Mouse (Mus musculus) hindbrain, embryonic 11.5 days (tissue): ENCODE results near the gene Galnt2. TPM values are rescaled to one million over a fixed set of nuclear protein-coding genes. Genes with fewer than 3 reads are reported as not detected.

Experiments used
- ATAC-seq: fragments of 200-750 bp; cut with Nextera tagmentation; 2 replicates; pipeline ENCODE4 v1.8.0; 2017; ENCODE audit warnings: mild to moderate bottlenecking, moderate TSS enrichment, moderate library complexity; ENCODE audit not compliant: low FRiP score
- DNase-seq: peaks from one replicate; pipeline ENCODE4 v3.0.0-alpha.2; 2015; ENCODE audit warnings: low spot score
- H3K27ac ChIP-seq: fragments of 300-500 bp; sonication (generic); 2 replicates; pipeline ENCODE4 v1.5.1; 2014; ENCODE audit warnings: mild to moderate bottlenecking, low read depth, low read length
- H3K27me3 ChIP-seq: fragments of 300-500 bp; sonication (generic); 2 replicates; pipeline ENCODE4 v1.6.1; 2014; ENCODE audit warnings: mild to moderate bottlenecking, low read length, moderate library complexity, mixed read lengths; ENCODE audit not compliant: control insufficient read depth, insufficient read depth
- H3K36me3 ChIP-seq: fragments of 300-500 bp; sonication (generic); 2 replicates; pipeline ENCODE4 v1.6.1; 2014; ENCODE audit warnings: mild to moderate bottlenecking, low read length, moderate library complexity, mixed read lengths; ENCODE audit not compliant: control insufficient read depth, insufficient read depth
- H3K4me1 ChIP-seq: fragments of 300-500 bp; sonication (generic); replicated peaks from 2 replicates; pipeline ENCODE4 v1.6.1; 2014; ENCODE audit warnings: low read length, mixed read lengths; ENCODE audit not compliant: control insufficient read depth, insufficient read depth
- H3K4me2 ChIP-seq: fragments of 300-500 bp; sonication (generic); replicated peaks from 2 replicates; pipeline ENCODE4 v1.6.1; 2014; ENCODE audit warnings: mild to moderate bottlenecking, low read depth, low read length
- H3K4me3 ChIP-seq: fragments of 300-500 bp; sonication (generic); 2 replicates; pipeline ENCODE4 v1.5.1; 2014; ENCODE audit warnings: low read depth, low read length
- H3K9ac ChIP-seq: fragments of 300-500 bp; sonication (generic); 2 replicates; pipeline ENCODE4 v1.6.1; 2014; ENCODE audit warnings: low read depth, low read length
- H3K9me3 ChIP-seq: fragments of 300-500 bp; sonication (generic); 2 replicates; pipeline ENCODE4 v1.6.1; 2016; ENCODE audit warnings: low read length; ENCODE audit not compliant: control insufficient read depth
- WGBS: fragments of 180-500 bp; shearing (Covaris S2); extraction: QIAGEN DNeasy Blood & Tissue Kit; methylation state at CpG from one replicate; pipeline ENCODE4 v1.1.7; 2014; 5-methylcytosine and 5-hydroxymethylcytosine counted together
- polyA plus RNA-seq: library from polyadenylated mRNA; unstranded; fragments of >200 nt; fragmentation: Nextera tagmentation; extraction: Ambion mirVana; gene quantifications from 2 replicates; pipeline ENCODE4 v1.2.1, GENCODE M21; 2014

Gene Galnt2
- polyA plus RNA-seq, 1 experiment from 2014 or later = 47.0 TPM

- Histone ChIP-seq H3K36me3 (no peaks in the 10 kb centered on the region), H3K4me1 (no peaks in the 10 kb centered on the region), H3K4me2 (no peak overlapping the region), H3K27me3 (no peaks in the 10 kb centered on the region), H3K9ac (no peak overlapping the region), H3K9me3 (no peaks in the 10 kb centered on the region), H3K4me3 (no peak overlapping the region), H3K27ac (no peak overlapping the region)
- no peak for ATAC-seq
- WGBS = 92% methylated on average over 11 of the region's 11 CpGs
- no peak for DNase-seq
Observed at GRCm38 (mm10) chr8:124389495-124389894, 158.3 kb downstream of the Galnt2 start.

GRCm38 (mm10) chr8:124391191-124391590 lies 160.0 kb downstream of the Galnt2 start:
- DNase-seq (no peak), ATAC-seq (no peak)
- Histone ChIP-seq H3K27me3 (no peaks in the 10 kb centered on the region), H3K4me2 (no peak overlapping the region), H3K4me1 (no peaks in the 10 kb centered on the region), H3K36me3 (no peaks in the 10 kb centered on the region), H3K4me3 (no peak overlapping the region), H3K27ac (no peak overlapping the region), H3K9ac (no peak overlapping the region), H3K9me3 (no peaks in the 10 kb centered on the region)
- WGBS = 95% methylated on average over 7 of the region's 7 CpGs

- H3K36me3 ChIP-seq = no peaks in the 10 kb centered on the region
- DNase-seq = no peak
- no peaks in the 10 kb centered on the region for H3K9me3 ChIP-seq
- no peak overlapping the region for H3K4me2 ChIP-seq
- no peak overlapping the region for H3K9ac ChIP-seq
- no peaks in the 10 kb centered on the region for H3K4me1 ChIP-seq
- WGBS = 50% methylated on average over 10 of the region's 10 CpGs
- no peak overlapping the region for H3K4me3 ChIP-seq
- ATAC-seq = no peak
- no peaks in the 10 kb centered on the region for H3K27me3 ChIP-seq
- no peak overlapping the region for H3K27ac ChIP-seq
Observed at GRCm38 (mm10) chr8:124392271-124393012, 161.3 kb downstream of the Galnt2 start.

- WGBS = 76% methylated on average over 5 of the region's 5 CpGs
Observed at GRCm38 (mm10) chr8:124393013-124393412, 161.8 kb downstream of the Galnt2 start.

GRCm38 (mm10) chr8:124393927-124394326 lies 162.7 kb downstream of the Galnt2 start:
- 80% methylated on average over 4 of the region's 4 CpGs for WGBS
- DNase-seq (no peak), ATAC-seq (no peak)

More at GRCm38 (mm10) chr8:124393013-124393412, 161.8 kb downstream of the Galnt2 start:
- H3K4me2 ChIP-seq = no peak overlapping the region
- ATAC-seq (no peak), DNase-seq (no peak)
- no peak overlapping the region for H3K9ac ChIP-seq
- no peak overlapping the region for H3K4me3 ChIP-seq
- H3K9me3 ChIP-seq = no peaks in the 10 kb centered on the region
- H3K4me1 ChIP-seq = no peaks in the 10 kb centered on the region
- H3K36me3 ChIP-seq = no peaks in the 10 kb centered on the region
- no peaks in the 10 kb centered on the region for H3K27me3 ChIP-seq
- no peak overlapping the region for H3K27ac ChIP-seq

GRCm38 (mm10) chr8:124394951-124395350 lies 163.8 kb downstream of the Galnt2 start:
- WGBS = 88% methylated on average over 7 of the region's 7 CpGs
- Histone ChIP-seq H3K36me3 (no peaks in the 10 kb centered on the region), H3K4me3 (no peak overlapping the region), H3K27ac (no peak overlapping the region), H3K27me3 (no peaks in the 10 kb centered on the region), H3K4me2 (no peak overlapping the region), H3K4me1 (no peaks in the 10 kb centered on the region), H3K9ac (no peak overlapping the region), H3K9me3 (no peaks in the 10 kb centered on the region)
- DNase-seq = no peak
- ATAC-seq = no peak

More at GRCm38 (mm10) chr8:124393927-124394326, 162.7 kb downstream of the Galnt2 start:
- H3K9ac ChIP-seq = no peak overlapping the region
- no peak overlapping the region for H3K27ac ChIP-seq
- no peaks in the 10 kb centered on the region for H3K36me3 ChIP-seq
- no peak overlapping the region for H3K4me2 ChIP-seq
- no peak overlapping the region for H3K4me3 ChIP-seq
- H3K4me1 ChIP-seq = no peaks in the 10 kb centered on the region
- H3K27me3 ChIP-seq = no peaks in the 10 kb centered on the region
- no peaks in the 10 kb centered on the region for H3K9me3 ChIP-seq

Other genes with a start within 250 kb of the Galnt2 start
- 17.5 and 18.3 TPM in 2 replicates for gene Abcb10, start 248.3 kb upstream of the Galnt2 start, polyA plus RNA-seq
- 32.1 and 42.9 TPM in 2 replicates for gene Taf5l, start 210.0 kb upstream of the Galnt2 start, polyA plus RNA-seq
- 7.3 and 7.6 TPM in 2 replicates for gene Urb2, start 209.9 kb upstream of the Galnt2 start, polyA plus RNA-seq
- gene Pgbd5, start 208.3 kb downstream of the Galnt2 start, polyA plus RNA-seq = 5.0 and 5.3 TPM in 2 replicates